ENCODE assay signal across 8 mouse cellular contexts in the genomic region with DNA sequence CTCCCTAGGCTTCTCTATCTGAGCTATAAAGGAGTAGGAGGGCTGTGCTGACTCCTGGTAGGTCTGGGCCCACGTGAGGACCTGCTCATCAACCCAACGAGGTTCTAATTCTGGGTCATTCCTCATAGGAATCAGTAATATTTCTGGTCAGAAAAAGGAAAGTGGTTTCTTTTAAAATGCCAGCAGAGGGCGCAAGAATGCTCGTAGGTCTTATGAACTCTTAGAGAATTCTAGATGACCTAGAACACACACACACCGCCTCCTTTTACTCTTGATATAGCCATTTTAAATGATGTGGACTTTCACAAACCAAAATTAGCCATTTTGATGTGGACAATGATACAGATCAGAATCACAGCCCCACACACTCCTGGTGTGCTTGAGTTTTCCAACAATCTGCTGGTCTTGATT. TPM values are rescaled to one million over a fixed set of nuclear protein-coding genes. Genes with fewer than 3 reads are reported as not detected.
DNase-seq lines count a peak whose midpoint lies in the region; ATAC-seq lines count a peak whose summit lies in the region.

No protein-coding gene starts in this region.

- no peak for ATAC-seq in embryonic facial prominence, embryonic 14.5 days (ENCODE audit: low read depth)
- ATAC-seq in hindbrain, embryonic 15.5 days (ENCODE audit: low FRiP score, low read depth), result no peak
- ATAC-seq in lung, embryonic 15.5 days (ENCODE audit: borderline replicate concordance, extremely low read depth, low FRiP score, low TSS enrichment), result no peak
- no peak for ATAC-seq in stomach, embryonic 14.5 days (ENCODE audit: insufficient number of reproducible peaks, insufficient read depth, low FRiP score, low read depth)
- no peak for ATAC-seq in activated CD4-positive, CD25-positive, alpha-beta regulatory T cell, adult 4 months

- no peak overlapping the region for H3K9ac ChIP-seq in embryonic facial prominence, embryonic 14.5 days (ENCODE audit: low read depth, low read length)
- H3K9ac ChIP-seq in hindbrain, embryonic 15.5 days, result no peak overlapping the region
- H3K9ac ChIP-seq in lung, embryonic 15.5 days, result no peak overlapping the region
- no peak overlapping the region for H3K9ac ChIP-seq in stomach, embryonic 14.5 days (replicated peaks; ENCODE audit: low read depth, low read length)

- no peak overlapping the region for H3K27ac ChIP-seq in embryonic facial prominence, embryonic 14.5 days (replicated peaks; ENCODE audit: low read depth, low read length)
- H3K27ac ChIP-seq in hindbrain, embryonic 15.5 days (replicated peaks), result no peak overlapping the region
- peak overlapping the region; percentile 91; the same call in 1 of the 2 replicates for H3K27ac ChIP-seq in lung, embryonic 15.5 days
- H3K27ac ChIP-seq in stomach, embryonic 14.5 days (ENCODE audit: low read length), result no peak overlapping the region

- peak; percentile 18 to 34 for DNase-seq in left cerebral cortex, postnatal 25 days (ENCODE audit: low spot score in 2 of 2)
- no peak for DNase-seq in left cerebral cortex, adult 8-10 months (ENCODE audit: low spot score in 2 of 2)
- peak; percentile 54 for DNase-seq in T-cell, adult 2 months (ENCODE audit: low spot score)
- DNase-seq in embryonic facial prominence, embryonic 14.5 days (ENCODE audit: low spot score), result peak; percentile 92

- H3K4me3 ChIP-seq in embryonic facial prominence, embryonic 14.5 days (ENCODE audit: low read depth, low read length), result no peak overlapping the region
- 0 out of 2 replicates have a peak overlapping the region, but pooled peaks have one; percentile 0 for H3K4me3 ChIP-seq in hindbrain, embryonic 15.5 days
- peak overlapping the region; percentile 4; the same call in 1 of the 2 replicates for H3K4me3 ChIP-seq in lung, embryonic 15.5 days
- no peak overlapping the region for H3K4me3 ChIP-seq in stomach, embryonic 14.5 days (ENCODE audit: low read depth, low read length)

- no peaks in the 10 kb centered on the region for H3K36me3 ChIP-seq in embryonic facial prominence, embryonic 14.5 days (ENCODE audit: control insufficient read depth, insufficient read depth, low read length)
- H3K36me3 ChIP-seq in hindbrain, embryonic 15.5 days, result no peaks in the 10 kb centered on the region
- H3K36me3 ChIP-seq in lung, embryonic 15.5 days, result no peaks in the 10 kb centered on the region
- no peaks in the 10 kb centered on the region for H3K36me3 ChIP-seq in stomach, embryonic 14.5 days (ENCODE audit: control insufficient read depth, insufficient read depth, low read length)

- WGBS in embryonic facial prominence, embryonic 14.5 days, result 11% methylated on average over 5 of the region's 5 CpGs
- WGBS in hindbrain, embryonic 15.5 days, result under 1% methylated on average over 5 of the region's 5 CpGs
- 6% methylated on average over 5 of the region's 5 CpGs for WGBS in lung, embryonic 15.5 days
- 4% methylated on average over 5 of the region's 5 CpGs for WGBS in stomach, embryonic 14.5 days

- no peaks in the 10 kb centered on the region for H3K9me3 ChIP-seq in embryonic facial prominence, embryonic 14.5 days (ENCODE audit: control insufficient read depth, low read length)
- no peaks in the 10 kb centered on the region for H3K9me3 ChIP-seq in hindbrain, embryonic 15.5 days
- H3K9me3 ChIP-seq in lung, embryonic 15.5 days, result no peaks in the 10 kb centered on the region
- H3K9me3 ChIP-seq in stomach, embryonic 14.5 days (ENCODE audit: control insufficient read depth, low read depth, low read length), result no peaks in the 10 kb centered on the region

- no peaks in the 10 kb centered on the region for H3K27me3 ChIP-seq in embryonic facial prominence, embryonic 14.5 days (replicated peaks; ENCODE audit: control insufficient read depth, insufficient read depth, low read length)
- H3K27me3 ChIP-seq in hindbrain, embryonic 15.5 days, result no peaks in the 10 kb centered on the region
- H3K27me3 ChIP-seq in lung, embryonic 15.5 days, result no peaks in the 10 kb centered on the region
- no peaks in the 10 kb centered on the region for H3K27me3 ChIP-seq in stomach, embryonic 14.5 days (ENCODE audit: control insufficient read depth, insufficient read depth, low read length)

- intact Hi-C loops in left cerebral cortex, postnatal 25 days (cut with DNase I), result loop anchor here (5.0 kb wide), 1 partner anchor 172 kb away; no protein-coding TSS in a partner anchor

- peak overlapping the region; percentile 29; the same call in 1 of the 2 replicates for H3K4me2 ChIP-seq in embryonic facial prominence, embryonic 14.5 days (ENCODE audit: low read depth, low read length)
- H3K4me2 ChIP-seq in hindbrain, embryonic 15.5 days, result peak overlapping the region; percentile 72
- H3K4me2 ChIP-seq in lung, embryonic 15.5 days, result peak overlapping the region; percentile 71
- peak overlapping the region; percentile 20 for H3K4me2 ChIP-seq in stomach, embryonic 14.5 days (replicated peaks; ENCODE audit: low read depth, low read length)

- peaks cover 18% of the 10 kb centered on the region for H3K4me1 ChIP-seq in embryonic facial prominence, embryonic 14.5 days (ENCODE audit: control insufficient read depth, insufficient read depth, low read length)
- peaks cover 28% of the 10 kb centered on the region for H3K4me1 ChIP-seq in hindbrain, embryonic 15.5 days (replicated peaks)
- H3K4me1 ChIP-seq in lung, embryonic 15.5 days, result peaks cover 26% of the 10 kb centered on the region
- H3K4me1 ChIP-seq in stomach, embryonic 14.5 days (ENCODE audit: control insufficient read depth, insufficient read depth, low read length), result peaks cover 30% of the 10 kb centered on the region

RNA-seq across cellular contexts. Expression of a gene that starts 42.7 kb away (rescaled TPM):
- 1 to 10 TPM; 2.2 to 3.2 TPM for total RNA-seq in left cerebral cortex, postnatal 25 days (2021)
- total RNA-seq in left cerebral cortex, adult 8-10 months (2022), result 1 to 10 TPM; 2.9 to 3.8 (median 3.1) TPM
- polyA plus RNA-seq in embryonic facial prominence, embryonic 14.5 days (2014; fragmentation: Nextera tagmentation; extraction: Ambion mirVana), result 0.22 and 0.36 TPM in 2 replicates
- 5.0 and 6.7 TPM in 2 replicates for polyA plus RNA-seq in hindbrain, embryonic 15.5 days (2015; fragmentation: Nextera tagmentation; extraction: Ambion mirVana)
- 0.58 and 0.64 TPM in 2 replicates for polyA plus RNA-seq in lung, embryonic 15.5 days (2015; fragmentation: Nextera tagmentation; extraction: Ambion mirVana)
- 0.56 and 0.97 TPM in 2 replicates for polyA plus RNA-seq in stomach, embryonic 14.5 days (2014; fragmentation: Nextera tagmentation; extraction: Ambion mirVana)
- polyA plus RNA-seq in activated CD4-positive, CD25-positive, alpha-beta regulatory T cell, adult 4 months (2017; shearing (Covaris generic)), result not detected

RNA-seq across cellular contexts. Expression of a gene that starts 47.7 kb away (rescaled TPM):
- 100 to 1,000 TPM; 585 to 640 TPM for total RNA-seq in left cerebral cortex, postnatal 25 days (2021)
- 100 to 1,000 TPM; 702 to 768 (median 723) TPM for total RNA-seq in left cerebral cortex, adult 8-10 months (2022)
- 212 and 224 TPM in 2 replicates for polyA plus RNA-seq in embryonic facial prominence, embryonic 14.5 days (2014; fragmentation: Nextera tagmentation; extraction: Ambion mirVana)
- polyA plus RNA-seq in hindbrain, embryonic 15.5 days (2015; fragmentation: Nextera tagmentation; extraction: Ambion mirVana), result 288 and 295 TPM in 2 replicates
- 210 and 224 TPM in 2 replicates for polyA plus RNA-seq in lung, embryonic 15.5 days (2015; fragmentation: Nextera tagmentation; extraction: Ambion mirVana)
- 237 and 282 TPM in 2 replicates for polyA plus RNA-seq in stomach, embryonic 14.5 days (2014; fragmentation: Nextera tagmentation; extraction: Ambion mirVana)
- polyA plus RNA-seq in activated CD4-positive, CD25-positive, alpha-beta regulatory T cell, adult 4 months (2017; shearing (Covaris generic)), result 10 to 100 TPM; 37.3 to 47.1 TPM

RNA-seq across cellular contexts. Expression of a gene that starts 53.5 kb away (rescaled TPM):
- total RNA-seq in left cerebral cortex, postnatal 25 days (2021), result under 1 TPM; 0.14 to 0.16 TPM
- total RNA-seq in left cerebral cortex, adult 8-10 months (2022), result under 1 TPM; 0.17 to 0.59 (median 0.44) TPM
- polyA plus RNA-seq in embryonic facial prominence, embryonic 14.5 days (2014; fragmentation: Nextera tagmentation; extraction: Ambion mirVana), result 0.11 TPM in 1 of 2 replicates, not detected in the other
- polyA plus RNA-seq in hindbrain, embryonic 15.5 days (2015; fragmentation: Nextera tagmentation; extraction: Ambion mirVana), result 0.29 and 0.67 TPM in 2 replicates
- polyA plus RNA-seq in lung, embryonic 15.5 days (2015; fragmentation: Nextera tagmentation; extraction: Ambion mirVana), result 0.04 TPM in 1 of 2 replicates, not detected in the other
- not detected in 2 replicates for polyA plus RNA-seq in stomach, embryonic 14.5 days (2014; fragmentation: Nextera tagmentation; extraction: Ambion mirVana)
- under 1 TPM in 1 of 2 experiments, not detected in 1; 0.09 TPM for polyA plus RNA-seq in activated CD4-positive, CD25-positive, alpha-beta regulatory T cell, adult 4 months (2017; shearing (Covaris generic))

Comparison
In these comparisons a context has a peak if more than half of its experiments do, and no peak if none do; other contexts are left out.
1. DNase-seq: peak in left cerebral cortex, postnatal 25 days (2 of 2), T-cell, adult 2 months (single experiment) and embryonic facial prominence, embryonic 14.5 days (single experiment); none in left cerebral cortex, adult 8-10 months (0 of 2).
2. H3K4me2 ChIP-seq: peak in every context shown above with its lines; median percentile 72 in hindbrain, embryonic 15.5 days; 71 in lung, embryonic 15.5 days; 29 in embryonic facial prominence, embryonic 14.5 days; 20 in stomach, embryonic 14.5 days.
3. H3K4me3 ChIP-seq: peak in hindbrain, embryonic 15.5 days (single experiment) and lung, embryonic 15.5 days (single experiment); none in embryonic facial prominence, embryonic 14.5 days (single experiment) and stomach, embryonic 14.5 days (single experiment).